Mouse (Mus musculus) lung, embryonic 14.5 days (tissue): ENCODE results near the gene Psma2. TPM values are rescaled to one million over a fixed set of nuclear protein-coding genes. Genes with fewer than 3 reads are reported as not detected.

Experiments used
- ATAC-seq: fragments of 200-750 bp; cut with Nextera tagmentation; 2 replicates; pipeline ENCODE4 v1.8.0; 2017; ENCODE audit warnings: mild to moderate bottlenecking, moderate TSS enrichment, moderate library complexity; ENCODE audit not compliant: insufficient read depth
- DNase-seq: peaks from one replicate; pipeline ENCODE4 v3.0.0-alpha.2; 2015
- H3K27ac ChIP-seq: fragments of 300-500 bp; sonication (generic); 2 replicates; pipeline ENCODE4 v1.5.1; 2014; ENCODE audit warnings: low read depth, mild to moderate bottlenecking, moderate library complexity
- H3K27me3 ChIP-seq: fragments of 300-500 bp; sonication (generic); 2 replicates; pipeline ENCODE4 v1.6.1; 2014; ENCODE audit warnings: low read length, control low read depth; ENCODE audit not compliant: insufficient read depth
- H3K36me3 ChIP-seq: fragments of 300-500 bp; sonication (generic); 2 replicates; pipeline ENCODE4 v1.6.1; 2014; ENCODE audit warnings: control low read depth; ENCODE audit not compliant: insufficient read depth
- H3K4me1 ChIP-seq: fragments of 300-500 bp; sonication (generic); 2 replicates; pipeline ENCODE4 v1.6.1; 2014; ENCODE audit warnings: antibody characterized with exemption, control low read depth; ENCODE audit not compliant: insufficient read depth
- H3K4me2 ChIP-seq: fragments of 300-500 bp; sonication (generic); 2 replicates; pipeline ENCODE4 v1.6.1; 2014; ENCODE audit warnings: mild to moderate bottlenecking
- H3K4me3 ChIP-seq: fragments of 300-500 bp; sonication (generic); 2 replicates; pipeline ENCODE4 v1.5.1; 2014; ENCODE audit warnings: low read depth, low read length
- H3K9ac ChIP-seq: fragments of 300-500 bp; sonication (generic); 2 replicates; pipeline ENCODE4 v1.6.1; 2014
- H3K9me3 ChIP-seq: fragments of 300-500 bp; sonication (generic); 2 replicates; pipeline ENCODE4 v1.6.1; 2016; ENCODE audit warnings: low read depth, low read length, control low read depth
- CTCF ChIP-seq: IDR thresholded peaks from 2 replicates; pipeline ENCODE4 v1.5.1; 2016; ENCODE audit warnings: antibody characterized with exemption, low read depth
- WGBS: fragments of 180-500 bp; shearing (Covaris S2); extraction: QIAGEN DNeasy Blood & Tissue Kit; methylation state at CpG from one replicate; pipeline ENCODE4 v1.1.7; 2014; 5-methylcytosine and 5-hydroxymethylcytosine counted together
- polyA plus RNA-seq: library from polyadenylated mRNA; unstranded; fragments of >200 nt; fragmentation: Nextera tagmentation; extraction: Ambion mirVana; gene quantifications from 2 replicates; pipeline ENCODE4 v1.2.1, GENCODE M21; 2014

Psma2 gene
- polyA plus RNA-seq, result 198 and 212 TPM in 2 replicates

- H3K27me3 ChIP-seq, result no peaks in the 10 kb centered on the region
- no peak for TF ChIP-seq CTCF
- H3K4me3 ChIP-seq, result peak within 1 kb of the TSS; percentile 91
- peak within 1 kb of the TSS; percentile 93 for H3K9ac ChIP-seq
- H3K9me3 ChIP-seq, result no peaks in the 10 kb centered on the region
- peak; percentile 99 for ATAC-seq
- H3K4me2 ChIP-seq, result peak within 1 kb of the TSS; percentile 72
- H3K36me3 ChIP-seq, result peaks cover 34% of the 10 kb centered on the region
- peak; percentile 100 for DNase-seq
- 0 out of 2 replicates have a peak, but pooled peaks cover 5% of the 10 kb centered on the region for H3K4me1 ChIP-seq
- peak within 1 kb of the TSS; percentile 70; the same call in 1 of the 2 replicates for H3K27ac ChIP-seq
- under 1% methylated on average over 42 of the region's 42 CpGs for WGBS
These were observed at the start of gene Psma2, which contains the start of gene Mrpl32 for GRCm38 (mm10) chr13:14612926-14613529. TSS of gene Psma2 (plus strand) at chr13:14613240. TSS of gene Mrpl32 (minus strand) at chr13:14613165.

- no peak for TF ChIP-seq CTCF
- Histone ChIP-seq H3K27me3 (no peaks in the 10 kb centered on the region), H3K27ac (no peak overlapping the region), H3K36me3 (no peaks in the 10 kb centered on the region), H3K4me1 (no peaks in the 10 kb centered on the region), H3K9ac (no peak overlapping the region), H3K4me2 (no peak overlapping the region), H3K9me3 (peaks cover 3% of the 10 kb centered on the region; the same call in 1 of the 2 replicates), H3K4me3 (no peak overlapping the region)
- no peak for ATAC-seq
- DNase-seq, result no peak
These were observed 38.9 kb upstream of the Psma2 start for GRCm38 (mm10) chr13:14574128-14574527.

- Histone ChIP-seq H3K9ac (no peak overlapping the region), H3K4me3 (no peak overlapping the region), H3K9me3 (peaks cover 3% of the 10 kb centered on the region; the same call in 1 of the 2 replicates), H3K27me3 (no peaks in the 10 kb centered on the region), H3K36me3 (no peaks in the 10 kb centered on the region), H3K27ac (no peak overlapping the region), H3K4me2 (no peak overlapping the region), H3K4me1 (no peaks in the 10 kb centered on the region)
- no peak for DNase-seq
- 62% methylated on average over 3 of the region's 3 CpGs for WGBS
- ATAC-seq, result no peak
- no peak for TF ChIP-seq CTCF
These were observed 32.6 kb upstream of the Psma2 start for GRCm38 (mm10) chr13:14580392-14580791.

GRCm38 (mm10) chr13:14602744-14603143, 10.3 kb upstream of the Psma2 start:
- Histone ChIP-seq H3K9ac (no peak overlapping the region), H3K9me3 (no peaks in the 10 kb centered on the region), H3K4me3 (no peak overlapping the region), H3K4me1 (no peaks in the 10 kb centered on the region), H3K36me3 (no peaks in the 10 kb centered on the region), H3K4me2 (no peak overlapping the region), H3K27ac (no peak overlapping the region), H3K27me3 (no peaks in the 10 kb centered on the region)
- ATAC-seq, result no peak
- DNase-seq, result no peak
- TF ChIP-seq CTCF, result no peak
- 82% methylated on average over 2 of the region's 2 CpGs for WGBS

- no peak overlapping the region for H3K9ac ChIP-seq
- H3K4me1 ChIP-seq, result 0 out of 2 replicates have a peak, but pooled peaks cover 5% of the 10 kb centered on the region
- H3K36me3 ChIP-seq, result peaks cover 16% of the 10 kb centered on the region
- no peak overlapping the region for H3K4me3 ChIP-seq
- no peaks in the 10 kb centered on the region for H3K9me3 ChIP-seq
- H3K4me2 ChIP-seq, result no peak overlapping the region
- DNase-seq (no peak), ATAC-seq (no peak)
- TF ChIP-seq CTCF, result no peak
- H3K27me3 ChIP-seq, result no peaks in the 10 kb centered on the region
- H3K27ac ChIP-seq, result no peak overlapping the region
These were observed 5.4 kb upstream of the Psma2 start for GRCm38 (mm10) chr13:14607616-14608015.

GRCm38 (mm10) chr13:14612463-14612862, 577 bp upstream of the Psma2 start:
- DNase-seq (peak; percentile 14), ATAC-seq (peak; percentile 65)
- H3K4me2 ChIP-seq, result peak overlapping the region; percentile 72
- no peaks in the 10 kb centered on the region for H3K27me3 ChIP-seq
- peak overlapping the region; percentile 68 for H3K9ac ChIP-seq
- H3K36me3 ChIP-seq, result peaks cover 31% of the 10 kb centered on the region
- H3K4me1 ChIP-seq, result 0 out of 2 replicates have a peak, but pooled peaks cover 5% of the 10 kb centered on the region
- 6% methylated on average over 10 of the region's 10 CpGs for WGBS
- H3K4me3 ChIP-seq, result peak overlapping the region; percentile 91
- no peak for TF ChIP-seq CTCF
- H3K9me3 ChIP-seq, result no peaks in the 10 kb centered on the region
- peak overlapping the region; percentile 67; the same call in 1 of the 2 replicates for H3K27ac ChIP-seq

GRCm38 (mm10) chr13:14613553-14613952, 513 bp downstream of the Psma2 start:
- peaks cover 37% of the 10 kb centered on the region for H3K36me3 ChIP-seq
- no peak for TF ChIP-seq CTCF
- H3K4me3 ChIP-seq, result peak overlapping the region; percentile 91
- 0 out of 2 replicates have a peak, but pooled peaks cover 5% of the 10 kb centered on the region for H3K4me1 ChIP-seq
- WGBS, result under 1% methylated on average over 9 of the region's 9 CpGs
- H3K4me2 ChIP-seq, result peak overlapping the region; percentile 70
- peak overlapping the region; percentile 70; the same call in 1 of the 2 replicates for H3K27ac ChIP-seq
- no peaks in the 10 kb centered on the region for H3K27me3 ChIP-seq
- DNase-seq (no peak), ATAC-seq (no peak)
- H3K9me3 ChIP-seq, result no peaks in the 10 kb centered on the region
- peak overlapping the region; percentile 93 for H3K9ac ChIP-seq
